Mouse (Mus musculus) spleen, adult 2 months (tissue): ENCODE data around the gene Dhdh.

Experiments
- CTCF ChIP-seq: fragments of 200-500 bp; IDR thresholded peaks from 2 replicates; pipeline ENCODE4 v1.5.1; 2011; ENCODE audit warnings: mild to moderate bottlenecking, inconsistent platforms; ENCODE audit not compliant: insufficient read depth, insufficient read length, insufficient replicate concordance; ENCODE audit errors: extremely low read depth
- POLR2A ChIP-seq: fragments of 200-500 bp; IDR thresholded peaks from 2 replicates; pipeline ENCODE4 v1.6.1; 2011; ENCODE audit warnings: low read depth, low read length, inconsistent platforms

DNA sequence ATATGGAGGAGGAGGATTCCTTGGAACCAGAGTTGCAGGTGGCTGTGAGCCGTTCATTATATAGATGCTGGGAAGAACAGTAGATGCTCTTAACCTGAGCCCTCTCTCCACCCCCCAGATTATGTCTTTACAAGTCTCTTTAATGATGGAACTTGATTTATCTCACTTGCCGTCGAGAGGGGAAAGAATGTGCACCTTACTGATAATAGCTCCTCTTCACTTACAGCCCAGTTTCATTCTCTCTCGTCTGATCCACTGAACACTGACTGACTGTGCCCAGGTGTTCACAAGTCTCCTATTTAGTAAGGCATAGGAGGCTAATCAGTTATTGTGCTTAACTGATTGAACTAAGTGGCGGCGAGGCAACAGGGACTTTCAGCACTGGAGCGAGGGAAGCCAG is 973 bp upstream of the Dhdh start:
- no peak for TF ChIP-seq CTCF
- no peak for TF ChIP-seq POLR2A
